Mouse (Mus musculus) brain, adult 2 months (tissue): ENCODE measurements around the gene Btrc.
"Not testable (repeated sequence)": the region's sequence is repeated elsewhere in the genome, so short reads cannot be mapped to it uniquely, and the experiment has no call there.

Experiments
- DNase-seq: peaks from one replicate; pipeline ENCODE4 v3.0.0; 2011; ENCODE audit warnings: low read depth, low spot score

Gene Btrc

GRCm38 (mm10) chr19:45530200-45530995 is 166.9 kb downstream of the Btrc start:
- DNase-seq, result peak; percentile 33

- no peak for DNase-seq
Measured at GRCm38 (mm10) chr19:45531554-45531953, 168.0 kb downstream of the Btrc start.

- DNase-seq, result peak; percentile 56
Measured at GRCm38 (mm10) chr19:45533617-45534016, 170.1 kb downstream of the Btrc start.

- no peak for DNase-seq
Measured at GRCm38 (mm10) chr19:45535214-45535735, 171.7 kb downstream of the Btrc start.

- DNase-seq, result no peak
Measured at GRCm38 (mm10) chr19:45535929-45536328, 172.4 kb downstream of the Btrc start.

GRCm38 (mm10) chr19:45537505-45537904 is 174.0 kb downstream of the Btrc start:
- DNase-seq, result peak; percentile 70

- DNase-seq, result peak; percentile 70
Measured at GRCm38 (mm10) chr19:45540657-45541408, 177.3 kb downstream of the Btrc start.

- peak; percentile 67 for DNase-seq
Measured at GRCm38 (mm10) chr19:45541409-45542041, 178.0 kb downstream of the Btrc start.

- no peak for DNase-seq
Measured at GRCm38 (mm10) chr19:45542061-45542460, 178.5 kb downstream of the Btrc start.

- DNase-seq, result no peak
Measured at GRCm38 (mm10) chr19:45544152-45544924, 180.8 kb downstream of the Btrc start.

GRCm38 (mm10) chr19:45544925-45545321 is 181.4 kb downstream of the Btrc start:
- peak; percentile 84 for DNase-seq

- not testable (repeated sequence) for DNase-seq
Measured at GRCm38 (mm10) chr19:45548196-45548595, 184.7 kb downstream of the Btrc start.

- DNase-seq, result no peak
Measured at GRCm38 (mm10) chr19:45549128-45549915, 185.8 kb downstream of the Btrc start.

GRCm38 (mm10) chr19:45549948-45550347 is 186.4 kb downstream of the Btrc start:
- DNase-seq, result no peak

- no peak for DNase-seq
Measured at GRCm38 (mm10) chr19:45552187-45552586, 188.7 kb downstream of the Btrc start.

GRCm38 (mm10) chr19:45554136-45554535 is 190.6 kb downstream of the Btrc start:
- DNase-seq, result no peak

- DNase-seq, result peak; percentile 90
Measured at GRCm38 (mm10) chr19:45560153-45560890, 196.8 kb downstream of the Btrc start, which contains the start of the genes Poll and Gm17018. Gene Poll, minus strand, starts transcription at chr19:45560531. Gene Gm17018, plus strand, starts transcription at chr19:45560615.

- no peak for DNase-seq
Measured at GRCm38 (mm10) chr19:45565925-45566715, 202.6 kb downstream of the Btrc start.

- DNase-seq, result no peak
Measured at GRCm38 (mm10) chr19:45567367-45567766, 203.8 kb downstream of the Btrc start.
